Mouse (Mus musculus) thymus, adult 2 months (tissue): Measurements from ENCODE around the gene Chmp5. TPM values are rescaled to one million over a fixed set of nuclear protein-coding genes. Genes with fewer than 3 reads are reported as not detected.

Experiments used
- DNase-seq: peaks from one replicate; pipeline ENCODE4 v3.0.0; 2021
- H3K27ac ChIP-seq: fragments of 200-500 bp; 2 replicates; pipeline ENCODE4 v1.5.1; 2012; ENCODE audit warnings: low read length, control low read depth; ENCODE audit not compliant: control insufficient read depth, insufficient read depth
- H3K27me3 ChIP-seq: fragments of 200-500 bp; 2 replicates; pipeline ENCODE4 v1.6.1; 2012; ENCODE audit warnings: mild to moderate bottlenecking, low read length, moderate library complexity, mixed read lengths; ENCODE audit not compliant: control insufficient read depth, insufficient read depth
- H3K36me3 ChIP-seq: fragments of 200-500 bp; 2 replicates; pipeline ENCODE4 v1.6.1; 2012; ENCODE audit warnings: mild to moderate bottlenecking, low read length, moderate library complexity; ENCODE audit not compliant: control insufficient read depth, insufficient read depth
- H3K4me1 ChIP-seq: fragments of 200-500 bp; replicated peaks from 2 replicates; pipeline ENCODE4 v1.6.1; 2012; ENCODE audit warnings: low read length; ENCODE audit not compliant: control insufficient read depth, insufficient read depth
- H3K4me3 ChIP-seq: fragments of 200-500 bp; 2 replicates; pipeline ENCODE4 v1.5.1; 2012; ENCODE audit warnings: mild to moderate bottlenecking, low read length, control low read depth, moderate library complexity; ENCODE audit not compliant: control insufficient read depth, insufficient read depth
- CTCF ChIP-seq: fragments of 200-500 bp; IDR thresholded peaks from 2 replicates; pipeline ENCODE4 v1.5.1; 2012; ENCODE audit warnings: mild to moderate bottlenecking, control low read depth, low read length, moderate library complexity, borderline replicate concordance; ENCODE audit not compliant: control insufficient read depth, poor library complexity, insufficient read depth; ENCODE audit errors: extremely low read depth
- POLR2A ChIP-seq: fragments of 200-500 bp; IDR thresholded peaks from 2 replicates; pipeline ENCODE4 v1.6.1; 2012; ENCODE audit warnings: mild to moderate bottlenecking, low read length, control low read depth, moderate library complexity; ENCODE audit not compliant: control insufficient read depth, poor library complexity, insufficient read depth; ENCODE audit errors: extremely low read depth
- WGBS: fragments of 180-500 bp; shearing (Covaris S2); methylation state at CpG from one replicate; pipeline ENCODE4 v1.1.7; 2018; 5-methylcytosine and 5-hydroxymethylcytosine counted together
- polyA plus RNA-seq: library from polyadenylated mRNA; depleted of rRNA; stranded (reverse); fragments of >200 nt; gene quantifications from 2 replicates; pipeline ENCODE4 v1.2.3, GENCODE M21; 2012; rRNA removed

Chmp5 gene
- polyA plus RNA-seq, 1 experiment, result 16.9 TPM

GRCm38 (mm10) chr4:40997916-40998315, 49.7 kb downstream of the Chmp5 start:
- H3K27ac ChIP-seq, result no peak overlapping the region
- TF ChIP-seq CTCF, result no peak
- TF ChIP-seq POLR2A, result no peak
- H3K4me3 ChIP-seq, result no peak overlapping the region
- WGBS, result 97% methylated on average over 4 of the region's 4 CpGs
- H3K4me1 ChIP-seq, result no peaks in the 10 kb centered on the region
- DNase-seq, result no peak
- no peaks in the 10 kb centered on the region for H3K27me3 ChIP-seq
- H3K36me3 ChIP-seq, result peaks cover 97% of the 10 kb centered on the region

- no peak overlapping the region for H3K4me3 ChIP-seq
- 89% methylated on average over 1 of the region's 1 CpGs for WGBS
- peaks cover 99% of the 10 kb centered on the region for H3K36me3 ChIP-seq
- TF ChIP-seq POLR2A, result no peak
- no peak for TF ChIP-seq CTCF
- no peaks in the 10 kb centered on the region for H3K4me1 ChIP-seq
- H3K27me3 ChIP-seq, result no peaks in the 10 kb centered on the region
- H3K27ac ChIP-seq, result no peak overlapping the region
- DNase-seq, result no peak
Measured at GRCm38 (mm10) chr4:41000271-41000670, 52.1 kb downstream of the Chmp5 start.

- Histone ChIP-seq H3K4me1 (no peaks in the 10 kb centered on the region), H3K27me3 (no peaks in the 10 kb centered on the region), H3K27ac (no peak overlapping the region), H3K36me3 (peaks cover 99% of the 10 kb centered on the region), H3K4me3 (no peak overlapping the region)
- no peak for TF ChIP-seq POLR2A
- TF ChIP-seq CTCF, result no peak
- 97% methylated on average over 9 of the region's 9 CpGs for WGBS
- no peak for DNase-seq
Measured at GRCm38 (mm10) chr4:41000842-41001639, 52.8 kb downstream of the Chmp5 start.

- H3K36me3 ChIP-seq, result peaks cover 43% of the 10 kb centered on the region
- H3K27ac ChIP-seq, result no peak overlapping the region
- no peak for DNase-seq
- no peak overlapping the region for H3K4me3 ChIP-seq
- 97% methylated on average over 3 of the region's 3 CpGs for WGBS
- H3K27me3 ChIP-seq, result no peaks in the 10 kb centered on the region
- no peak for TF ChIP-seq POLR2A
- H3K4me1 ChIP-seq, result no peaks in the 10 kb centered on the region
Measured at GRCm38 (mm10) chr4:41013351-41013750, 65.1 kb downstream of the Chmp5 start.

Other genes starting within 250 kb of the Chmp5 start
- 8.2 and 9.1 TPM in 2 replicates for gene Aptx, start 245.2 kb upstream of the Chmp5 start, polyA plus RNA-seq
- gene Dnaja1, start 226.3 kb upstream of the Chmp5 start, polyA plus RNA-seq, result 11.5 and 13.4 TPM in 2 replicates
- gene Smu1, start 190.5 kb upstream of the Chmp5 start, polyA plus RNA-seq, result 34.9 and 36.7 TPM in 2 replicates
- gene B4galt1, start 94.4 kb upstream of the Chmp5 start, polyA plus RNA-seq, result 34.1 and 49.4 TPM in 2 replicates
- gene Spink4, start 28.4 kb upstream of the Chmp5 start, polyA plus RNA-seq, result 7.1 and 15.8 TPM in 2 replicates
- gene Bag1, start 113 bp upstream of the Chmp5 start, polyA plus RNA-seq, result 94.5 and 166 TPM in 2 replicates
- gene Nfx1, start 22.5 kb downstream of the Chmp5 start, polyA plus RNA-seq, result 39.4 and 43.4 TPM in 2 replicates
- 5.3 and 5.5 TPM in 2 replicates for gene Aqp7, start 99.7 kb downstream of the Chmp5 start, polyA plus RNA-seq
- gene Aqp3, start 149.8 kb downstream of the Chmp5 start, polyA plus RNA-seq, result 18.8 and 21.1 TPM in 2 replicates
- 47.8 and 54.1 TPM in 2 replicates for gene Nol6, start 176.0 kb downstream of the Chmp5 start, polyA plus RNA-seq
- 41.1 and 47.5 TPM in 2 replicates for gene Ube2r2, start 187.3 kb downstream of the Chmp5 start, polyA plus RNA-seq